Mouse (Mus musculus) heart, postnatal 25 days (tissue): ENCODE measurements around the gene 4931440F15Rik. TPM values are rescaled to one million over a fixed set of nuclear protein-coding genes. Genes with fewer than 3 reads are reported as not detected.

Source experiments
- total RNA-seq, 2 experiments: library from RNA; stranded (reverse); gene quantifications; 2 replicates each; pipeline ENCODE4 v1.2.3; 2021

The 4931440F15Rik gene
- total RNA-seq, 2 experiments from 2014 or later = 1.8 to 2.3 TPM

Other genes starting within 250 kb of the 4931440F15Rik start
- gene Rtn4, start 132.7 kb downstream of the 4931440F15Rik start, total RNA-seq = 10 to 100 TPM; 84.9 to 93.5 TPM
- gene Eml6, start 200.4 kb upstream of the 4931440F15Rik start, total RNA-seq = 1 to 10 TPM; 1.8 to 2.5 TPM